Mouse (Mus musculus) spleen, adult 2 months (tissue): Measurements from ENCODE around the gene Dspp.

Experiments
- CTCF ChIP-seq: fragments of 200-500 bp; IDR thresholded peaks from 2 replicates; pipeline ENCODE4 v1.5.1; 2011; ENCODE audit warnings: mild to moderate bottlenecking, inconsistent platforms; ENCODE audit not compliant: insufficient read depth, insufficient read length, insufficient replicate concordance; ENCODE audit errors: extremely low read depth
- POLR2A ChIP-seq: fragments of 200-500 bp; IDR thresholded peaks from 2 replicates; pipeline ENCODE4 v1.6.1; 2011; ENCODE audit warnings: low read depth, low read length, inconsistent platforms

GRCm38 (mm10) chr5:104130891-104131290, 39.6 kb upstream of the Dspp start:
- TF ChIP-seq POLR2A (no peak), CTCF (no peak)
